Mouse (Mus musculus) bone marrow macrophage, adult 2 months (primary cell): ENCODE results near the gene 4931409K22Rik.

Experiments used
- CTCF ChIP-seq: IDR thresholded peaks from 2 replicates; pipeline ENCODE4 v1.5.1; 2012; ENCODE audit warnings: low read depth, mild to moderate bottlenecking, low read length, moderate library complexity
- POLR2A ChIP-seq: IDR thresholded peaks from 2 replicates; pipeline ENCODE4 v1.6.1; 2012; ENCODE audit warnings: mild to moderate bottlenecking, low read depth, low read length, borderline replicate concordance

DNA sequence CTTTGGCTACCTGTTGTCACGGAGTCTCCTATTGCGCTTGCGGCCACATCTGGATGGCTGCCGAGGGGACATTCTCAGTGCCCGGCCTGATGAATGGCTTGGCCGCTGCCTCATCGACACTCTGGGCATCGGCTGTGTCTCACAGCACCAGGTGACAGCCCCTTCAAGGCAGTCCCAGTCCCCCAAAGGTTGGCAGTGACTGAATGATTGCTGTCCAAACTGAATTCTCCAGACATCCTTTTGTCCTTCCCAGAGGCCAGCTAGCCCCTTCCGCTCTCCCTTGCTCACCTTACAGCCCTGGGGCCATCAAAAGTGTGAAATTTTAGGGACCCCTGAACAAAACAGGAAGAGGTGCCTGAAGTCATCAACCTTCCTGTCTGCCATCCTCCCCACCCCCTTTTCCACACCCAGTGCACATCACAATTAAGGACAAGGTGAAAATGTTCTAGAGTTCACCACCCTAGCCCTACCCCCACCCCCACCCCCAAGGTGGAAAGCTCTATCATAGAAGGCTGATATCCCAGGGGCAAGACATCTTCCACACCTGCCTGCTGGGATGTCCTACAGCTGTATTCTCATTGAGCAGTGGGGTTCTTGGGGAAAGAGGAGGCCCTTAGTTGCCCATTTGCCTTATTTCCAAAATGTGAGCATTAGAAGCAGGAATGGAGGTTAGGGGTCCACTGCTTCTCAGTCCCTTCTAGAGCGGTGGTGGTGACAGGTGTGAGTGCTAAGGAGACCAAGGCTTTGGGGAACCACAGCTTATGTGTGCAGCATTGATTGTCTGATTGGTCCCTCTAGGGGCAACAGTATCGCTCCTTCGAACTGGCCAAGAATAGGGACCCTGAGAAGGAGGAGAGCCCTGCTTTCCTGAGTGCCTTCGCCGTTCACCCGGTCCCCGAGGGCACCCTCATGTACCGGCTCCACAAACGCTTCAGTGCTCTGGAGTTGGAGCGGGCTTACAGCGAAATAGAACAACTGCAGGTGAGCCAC is 33.2 kb upstream of the 4931409K22Rik start:
- no peak for TF ChIP-seq CTCF
- TF ChIP-seq POLR2A = no peak
